Mouse (Mus musculus) hindlimb bud, embryonic 11.5 days (tissue): ENCODE measurements around the gene Acbd5.
A peak's percentile ranks its signal among the peaks of the same experiment; 100 is the strongest.

Experiments used
- DNase-seq: peaks from one replicate; pipeline ENCODE4 v3.0.0-alpha.2; 2012; ENCODE audit warnings: low read depth, low spot score; ENCODE audit errors: extremely low spot score

The Acbd5 gene

GRCm38 (mm10) chr2:23068370-23068737, 387 bp downstream of the Acbd5 start:
- no peak for DNase-seq

- peak; percentile 52 for DNase-seq
Observed at GRCm38 (mm10) chr2:23068894-23069744, 1.2 kb downstream of the Acbd5 start.

DNA sequence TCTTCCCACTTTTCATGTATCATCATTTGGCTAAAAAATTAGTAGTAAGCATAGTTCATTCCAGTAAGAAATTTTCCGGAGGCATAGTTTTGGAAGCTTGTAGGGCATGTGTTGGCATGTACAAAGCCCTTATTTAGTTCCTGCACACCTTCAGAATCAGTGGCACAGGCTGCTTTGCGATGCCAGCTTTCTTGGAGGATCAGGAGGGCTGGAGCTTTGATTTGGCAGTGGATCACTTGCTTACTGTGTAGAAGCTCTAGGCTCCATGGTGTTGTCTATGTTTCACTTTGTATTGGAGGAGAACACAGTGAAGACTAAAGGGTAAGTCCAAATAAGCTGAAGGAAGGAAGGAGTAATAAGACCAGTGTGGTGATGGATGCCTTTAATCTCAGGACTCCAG, 2.5 kb downstream of the Acbd5 start:
- no peak for DNase-seq

DNA sequence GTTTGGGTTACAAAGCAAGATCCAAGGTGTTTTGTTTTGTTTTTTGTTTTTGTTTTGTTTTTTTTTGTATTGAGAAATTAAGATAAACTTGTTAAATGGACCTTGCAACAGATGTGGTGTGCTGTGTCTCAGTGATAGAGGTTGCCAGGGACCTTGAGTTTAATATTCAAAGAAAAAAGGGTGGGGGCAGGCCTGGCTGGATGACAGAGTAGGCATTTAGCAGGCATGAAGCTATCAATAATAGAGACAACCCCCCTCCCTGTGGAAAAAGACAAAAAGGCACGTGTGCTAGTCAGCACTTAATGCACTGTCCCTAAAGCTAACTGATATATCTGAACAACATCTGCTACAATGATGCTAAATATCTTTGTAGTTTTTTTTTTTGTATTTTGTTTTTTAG, 3.4 kb downstream of the Acbd5 start:
- no peak for DNase-seq

GRCm38 (mm10) chr2:23075846-23076245, 7.9 kb downstream of the Acbd5 start:
- no peak for DNase-seq

DNA sequence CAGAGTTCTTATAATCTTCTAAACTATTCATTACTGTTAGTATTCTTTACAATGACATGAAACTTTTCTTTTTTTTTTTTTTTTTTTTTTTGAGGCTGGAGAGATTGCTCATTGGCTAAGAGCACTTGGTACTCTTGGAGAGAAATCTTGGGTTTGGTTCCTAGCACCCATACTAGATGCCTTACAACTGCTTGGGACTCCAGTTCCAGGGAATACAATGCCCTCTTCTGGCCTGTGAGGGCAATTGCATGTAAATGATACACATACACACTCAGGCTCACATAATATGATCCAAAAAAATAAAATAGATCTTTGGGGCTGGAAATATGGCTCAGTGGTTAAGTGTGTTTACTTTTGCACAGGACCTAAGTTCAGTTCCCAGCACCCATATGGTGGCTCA, 8.8 kb downstream of the Acbd5 start:
- no peak for DNase-seq

- DNase-seq, result no peak
Observed at GRCm38 (mm10) chr2:23077693-23078092, 9.7 kb downstream of the Acbd5 start.

GRCm38 (mm10) chr2:23078588-23078987, 10.6 kb downstream of the Acbd5 start:
- no peak for DNase-seq

DNA sequence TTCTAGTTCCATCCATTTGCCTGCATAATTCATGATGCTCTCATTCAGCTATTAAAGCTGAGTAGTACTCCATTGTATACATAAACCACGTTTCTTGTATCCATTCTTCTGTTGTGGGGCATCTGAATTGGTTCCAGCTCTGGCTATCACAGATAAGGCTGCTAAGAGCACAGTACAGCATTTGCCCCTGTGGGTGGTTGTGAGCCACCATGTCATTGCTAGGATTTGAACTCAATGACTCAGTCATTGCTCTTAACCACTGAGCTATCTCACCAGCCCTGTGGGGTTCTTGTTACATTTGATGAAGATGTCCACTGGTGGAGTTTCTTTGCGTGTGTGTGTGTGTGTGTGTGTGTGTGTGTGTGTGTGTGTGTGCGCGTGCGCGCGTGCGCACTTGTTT, 16.6 kb downstream of the Acbd5 start:
- DNase-seq, result no peak

GRCm38 (mm10) chr2:23092216-23092615, 24.2 kb downstream of the Acbd5 start:
- DNase-seq, result no peak

- DNase-seq, result no peak
Observed at GRCm38 (mm10) chr2:23097028-23097427, 29.1 kb downstream of the Acbd5 start.

GRCm38 (mm10) chr2:23102266-23102665, 34.3 kb downstream of the Acbd5 start:
- DNase-seq, result no peak

DNA sequence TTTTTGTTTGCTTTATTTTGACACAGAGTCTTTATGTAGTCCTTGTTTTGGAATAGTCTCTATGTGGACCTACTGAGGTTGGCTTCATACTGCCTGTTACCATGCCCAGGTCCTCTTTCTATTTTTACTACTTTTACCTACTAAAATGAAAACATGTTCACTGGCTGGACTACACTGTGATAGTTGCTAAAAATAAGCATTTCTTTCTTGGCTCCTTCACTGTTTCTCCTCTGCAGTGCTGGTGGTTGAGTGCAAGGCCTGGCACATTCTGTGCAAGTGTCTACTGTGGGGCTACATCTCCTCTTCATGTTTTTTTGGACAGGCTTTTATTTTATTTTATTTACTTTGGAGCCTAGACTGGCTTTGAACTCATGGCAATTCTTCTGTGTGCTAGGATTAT, 51.6 kb downstream of the Acbd5 start:
- no peak for DNase-seq

GRCm38 (mm10) chr2:23155199-23155621, 87.2 kb downstream of the Acbd5 start:
- no peak for DNase-seq

DNA sequence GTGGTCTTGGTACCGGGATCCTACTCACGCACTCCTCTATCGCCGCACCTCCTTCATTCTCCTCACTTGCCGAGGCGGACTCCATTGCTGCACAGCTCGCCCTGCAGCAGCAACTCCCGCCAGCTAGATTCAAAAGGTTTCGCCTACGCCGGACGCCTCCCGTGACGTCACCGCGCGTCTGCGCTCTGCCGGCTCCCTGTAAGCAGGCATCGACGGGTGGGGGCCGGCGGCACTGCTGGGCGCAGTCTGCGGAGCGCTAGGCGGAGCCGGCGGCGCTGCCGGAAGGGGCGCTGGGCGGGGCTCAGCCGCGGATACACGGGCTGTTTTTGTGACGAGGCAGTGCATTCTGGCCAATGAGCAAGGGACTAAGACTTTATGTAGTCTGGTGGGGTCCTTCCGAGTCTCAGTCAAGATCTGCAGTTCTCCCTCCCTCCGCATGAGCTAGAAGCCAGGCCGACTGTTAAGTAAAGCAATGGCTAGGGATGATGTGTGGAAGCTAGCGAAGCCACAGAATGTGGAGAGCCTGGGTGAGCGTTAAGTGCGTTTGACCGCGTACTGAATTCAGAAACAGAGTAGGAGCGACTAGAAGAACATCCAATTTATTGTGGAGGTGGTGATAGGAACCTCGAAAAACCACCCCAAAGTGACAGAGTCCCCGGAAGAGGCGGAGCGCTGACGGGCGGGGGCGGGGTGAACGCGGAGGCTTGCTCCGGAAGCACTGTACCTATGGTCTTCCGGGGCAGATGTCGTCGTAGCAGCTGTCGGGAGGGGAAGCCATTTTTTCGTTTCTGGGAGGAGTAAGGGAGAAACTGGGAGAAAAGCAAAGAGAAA, 88.0 kb downstream of the Acbd5 start, which contains the start of the genes Mastl and Yme1l1:
TSS of gene Mastl (minus strand) at position 248 of the 831 bp plus-strand sequence.
TSS of gene Yme1l1 (plus strand) at position 593 of the 831 bp plus-strand sequence.
- peak; percentile 87 for DNase-seq

DNA sequence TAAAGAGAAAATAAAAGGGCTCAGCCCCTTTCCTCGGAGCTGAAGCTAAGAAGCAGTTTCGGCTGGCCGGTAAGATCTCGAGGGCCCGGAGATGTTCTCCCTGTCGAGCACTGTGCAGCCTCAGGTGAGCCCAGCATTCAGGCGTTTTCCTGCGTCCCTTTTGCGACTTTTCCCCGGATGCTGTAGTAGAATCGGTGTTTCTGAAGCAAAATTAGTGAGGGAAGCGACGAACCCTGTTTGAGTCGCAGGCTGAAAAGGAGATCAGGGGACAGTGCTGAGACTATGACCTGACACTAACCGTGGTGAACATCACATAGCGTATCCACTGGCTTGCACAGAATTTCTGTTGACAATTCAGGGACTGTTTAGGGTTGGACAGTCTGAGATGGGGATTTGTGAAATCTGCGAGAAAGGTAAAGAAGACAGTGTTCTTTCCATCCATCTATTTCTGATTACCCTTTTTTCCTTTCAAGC, 88.7 kb downstream of the Acbd5 start:
- DNase-seq, result no peak
